Mouse (Mus musculus) liver, embryonic 14.5 days (tissue): ENCODE measurements around the gene Plac9a. TPM values are rescaled to one million over a fixed set of nuclear protein-coding genes. Genes with fewer than 3 reads are reported as not detected.

Source experiments
- ATAC-seq: fragments of 200-750 bp; cut with Nextera tagmentation; 2 replicates; pipeline ENCODE4 v1.8.0; 2017; ENCODE audit warnings: moderate number of reproducible peaks, mild to moderate bottlenecking, moderate library complexity; ENCODE audit not compliant: insufficient read depth
- DNase-seq, 3 experiments: peaks; one replicate each; pipeline ENCODE4 v3.0.0-alpha.2; 2012 to 2013; ENCODE audit warnings: low read depth in 3 of 3, low spot score in 3 of 3
- H3K27ac ChIP-seq: fragments of 300-500 bp; sonication (generic); 2 replicates; pipeline ENCODE4 v1.5.1; 2014; ENCODE audit warnings: moderate library complexity, mild to moderate bottlenecking, control low read depth, inconsistent platforms
- H3K27me3 ChIP-seq: fragments of 300-500 bp; sonication (generic); 2 replicates; pipeline ENCODE4 v1.6.1; 2014; ENCODE audit warnings: mild to moderate bottlenecking, low read length, moderate library complexity; ENCODE audit not compliant: control insufficient read depth, insufficient read depth
- H3K36me3 ChIP-seq: fragments of 300-500 bp; sonication (generic); replicated peaks from 2 replicates; pipeline ENCODE4 v1.6.1; 2014; ENCODE audit warnings: low read depth; ENCODE audit not compliant: control insufficient read depth, insufficient read depth
- H3K4me1 ChIP-seq, 2 experiments: fragments of 200-500 bp in 1 of 2; fragments of 300-500 bp in 1 of 2; sonication (generic) in 1 of 2; replicated peaks; 2 replicates each; pipeline ENCODE4 v1.6.1; 2012 to 2014; ENCODE audit warnings: antibody characterized with exemption in 1 of 2, inconsistent platforms in 1 of 2, low read length in 1 of 2; ENCODE audit not compliant: control insufficient read depth in 2 of 2, insufficient read depth in 2 of 2
- H3K4me2 ChIP-seq: fragments of 300-500 bp; sonication (generic); 2 replicates; pipeline ENCODE4 v1.6.1; 2014; ENCODE audit warnings: low read depth, mild to moderate bottlenecking, control low read depth, moderate library complexity
- H3K4me3 ChIP-seq, 2 experiments: fragments of 200-500 bp in 1 of 2; fragments of 300-500 bp in 1 of 2; sonication (generic) in 1 of 2; 2 replicates each; pipeline ENCODE4 v1.5.1; 2012 to 2014; ENCODE audit warnings: low read depth in 2 of 2, low read length in 2 of 2, mild to moderate bottlenecking in 2 of 2, control low read depth in 1 of 2, inconsistent platforms in 1 of 2, moderate library complexity in 1 of 2; ENCODE audit not compliant: insufficient read depth in 1 of 2
- H3K9ac ChIP-seq: fragments of 300-500 bp; sonication (generic); replicated peaks from 2 replicates; pipeline ENCODE4 v1.6.1; 2014; ENCODE audit warnings: mild to moderate bottlenecking, control low read depth, moderate library complexity
- H3K9me3 ChIP-seq: fragments of 300-500 bp; sonication (generic); 2 replicates; pipeline ENCODE4 v1.6.1; 2016; ENCODE audit warnings: low read length, mixed read lengths; ENCODE audit not compliant: control insufficient read depth
- CTCF ChIP-seq: IDR thresholded peaks from 2 replicates; pipeline ENCODE4 v1.5.1; 2016; ENCODE audit warnings: antibody characterized with exemption, low read depth, control low read depth
- EP300 ChIP-seq: IDR thresholded peaks from 2 replicates; pipeline ENCODE4 v1.6.1; 2016; ENCODE audit warnings: antibody characterized with exemption, low read depth
- WGBS: fragments of 180-500 bp; shearing (Covaris S2); extraction: QIAGEN DNeasy Blood & Tissue Kit; methylation state at CpG from one replicate; pipeline ENCODE4 v1.1.7; 2014; ENCODE audit not compliant: insufficient replicate concordance; 5-methylcytosine and 5-hydroxymethylcytosine counted together
- polyA plus RNA-seq, 2 experiments: library from polyadenylated mRNA; depleted of rRNA in 1 of 2; stranded (reverse) in 1 of 2; unstranded in 1 of 2; fragments of >200 nt; fragmentation: Nextera tagmentation in 1 of 2; extraction: Ambion mirVana in 1 of 2; gene quantifications; 2 replicates each; pipeline versions ENCODE4 v1.2.1 to v1.2.3; 2012 to 2014

The Plac9a gene
- polyA plus RNA-seq, 2 experiments, result 0.21 TPM; not detected in 1

DNA sequence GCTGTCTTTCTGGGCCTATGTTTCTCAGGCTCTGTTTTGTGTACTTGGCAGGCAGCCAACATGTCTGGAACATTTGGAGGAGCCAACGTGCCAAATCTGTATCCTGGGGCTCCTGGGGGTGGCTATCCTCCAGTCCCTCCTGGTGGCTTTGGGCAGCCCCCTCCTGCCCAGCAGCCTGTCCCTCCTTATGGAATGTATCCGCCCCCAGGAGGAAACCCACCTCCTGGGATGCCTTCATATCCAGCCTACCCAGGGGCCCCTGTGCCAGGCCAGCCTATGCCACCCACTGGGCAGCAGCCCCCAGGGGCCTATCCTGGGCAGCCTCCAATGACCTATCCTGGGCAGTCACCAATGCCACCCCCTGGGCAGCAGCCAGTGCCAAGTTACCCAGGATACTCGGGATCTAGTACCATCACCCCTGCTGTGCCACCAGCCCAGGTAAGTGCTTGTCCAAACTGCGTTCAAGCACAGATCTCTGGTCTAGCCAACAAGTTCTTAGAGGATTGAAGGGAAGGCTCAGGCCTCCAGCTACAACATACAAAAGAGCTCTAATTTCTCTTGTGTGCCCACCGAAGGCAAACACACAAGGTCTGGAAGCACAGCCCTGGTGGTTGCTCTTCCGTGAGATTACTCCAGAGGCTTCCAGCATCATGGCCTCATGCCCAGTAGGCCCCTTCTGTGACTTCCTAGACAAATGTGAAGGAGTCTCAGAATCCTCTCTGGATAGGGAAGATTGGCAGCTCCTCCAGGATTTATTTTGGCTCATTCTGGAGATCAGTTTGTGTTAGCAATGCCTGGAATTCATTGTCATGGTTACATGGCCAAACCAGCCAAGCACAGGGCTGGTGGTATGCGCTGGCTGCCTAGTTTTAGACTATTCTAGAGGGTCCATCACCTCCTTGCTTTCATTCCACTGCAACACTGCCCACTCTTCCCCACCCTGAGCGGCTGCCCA, 30.2 kb downstream of the Plac9a start:
- DNase-seq, result no peak

DNA sequence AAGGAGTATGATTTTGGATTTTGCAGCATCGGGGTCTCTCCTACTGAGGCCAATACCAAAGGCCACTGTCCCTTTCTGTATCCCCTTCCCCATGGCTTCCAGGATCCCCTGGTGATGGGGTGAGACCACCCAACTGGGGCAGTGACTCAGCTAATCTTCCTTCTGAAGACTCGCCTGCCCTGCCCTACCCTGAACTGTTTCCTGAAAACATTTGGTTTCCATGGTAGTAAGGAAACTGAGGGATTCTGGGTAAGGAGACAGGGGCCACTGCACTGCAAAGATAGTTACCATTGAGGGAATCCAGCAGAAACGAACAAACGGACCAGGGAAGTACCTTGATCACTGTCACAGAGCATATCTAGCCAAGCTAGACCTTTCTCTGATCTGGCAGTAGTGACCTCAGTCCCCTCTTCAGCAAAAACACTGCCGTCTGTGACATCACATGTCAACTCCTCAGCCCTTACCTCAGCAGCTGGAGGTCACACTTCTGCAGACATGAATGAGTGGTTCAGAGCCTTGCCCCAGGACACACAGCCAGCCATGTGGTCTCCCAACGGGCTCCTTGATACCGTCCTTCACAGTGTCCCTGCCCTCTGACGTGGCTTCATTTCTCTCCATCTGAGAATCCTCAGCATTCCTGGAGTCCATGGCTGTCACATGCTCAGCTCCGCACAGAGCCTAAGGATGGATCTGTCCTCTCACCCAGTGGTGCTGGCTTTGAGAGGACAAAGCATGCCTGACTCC, 33.6 kb downstream of the Plac9a start:
- no peak overlapping the region for H3K27ac ChIP-seq
- H3K9me3 ChIP-seq, result no peaks in the 10 kb centered on the region
- H3K27me3 ChIP-seq, result no peaks in the 10 kb centered on the region
- H3K36me3 ChIP-seq, result no peaks in the 10 kb centered on the region
- H3K4me3 ChIP-seq, result no peak overlapping the region
- H3K9ac ChIP-seq, result no peak overlapping the region
- ATAC-seq, result no peak; the same call in 1 of the 2 replicates
- H3K4me2 ChIP-seq, result no peak overlapping the region
- TF ChIP-seq CTCF (no peak), EP300 (no peak)
- no peak for DNase-seq
- peaks cover 0 to 3% of the 10 kb centered on the region in 2 experiments; a peak in 2 of 4 replicates for H3K4me1 ChIP-seq
- 42% methylated on average over 9 of the region's 9 CpGs for WGBS

More for the DNA sequence above, 30.2 kb downstream of the Plac9a start:
- Histone ChIP-seq H3K4me2 (no peak overlapping the region), H3K4me1 (peaks cover 0 to 3% of the 10 kb centered on the region in 2 experiments; a peak in 2 of 4 replicates), H3K36me3 (no peaks in the 10 kb centered on the region), H3K9me3 (no peaks in the 10 kb centered on the region), H3K27ac (no peak overlapping the region), H3K27me3 (no peaks in the 10 kb centered on the region), H3K4me3 (no peak overlapping the region), H3K9ac (no peak overlapping the region)
- WGBS, result 66% methylated on average over 8 of the region's 8 CpGs
- TF ChIP-seq CTCF (no peak), EP300 (no peak)
- ATAC-seq, result no peak

DNA sequence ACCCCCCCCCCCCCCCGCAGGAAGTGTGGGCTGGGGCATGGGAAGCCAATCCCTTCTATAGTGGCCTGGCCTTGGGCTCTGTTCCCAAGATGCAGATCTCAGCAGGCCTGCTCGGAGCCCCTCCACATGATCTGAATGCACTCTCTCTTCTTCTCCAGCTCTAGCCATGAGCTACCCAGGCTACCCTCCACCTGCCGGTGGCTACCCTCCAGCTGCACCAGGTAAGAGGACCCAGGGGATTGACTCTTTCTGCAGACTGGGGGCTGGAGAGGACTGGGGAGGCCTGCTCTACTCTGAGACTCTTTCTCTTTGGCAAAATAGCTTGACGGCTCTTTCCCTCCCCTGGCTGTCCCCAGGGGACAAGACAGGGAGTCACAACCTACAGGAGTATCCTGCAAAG, 34.2 kb downstream of the Plac9a start:
- TF ChIP-seq CTCF (no peak), EP300 (no peak)
- DNase-seq (no peak), ATAC-seq (no peak)
- H3K27me3 ChIP-seq, result no peaks in the 10 kb centered on the region
- H3K36me3 ChIP-seq, result no peaks in the 10 kb centered on the region
- 55% methylated on average over 4 of the region's 4 CpGs for WGBS
- H3K9me3 ChIP-seq, result no peaks in the 10 kb centered on the region
- no peak overlapping the region for H3K4me2 ChIP-seq
- no peak overlapping the region for H3K9ac ChIP-seq
- no peak overlapping the region for H3K27ac ChIP-seq
- no peak overlapping the region for H3K4me3 ChIP-seq
- peaks cover 0 to 3% of the 10 kb centered on the region in 2 experiments; a peak in 2 of 4 replicates for H3K4me1 ChIP-seq

DNA sequence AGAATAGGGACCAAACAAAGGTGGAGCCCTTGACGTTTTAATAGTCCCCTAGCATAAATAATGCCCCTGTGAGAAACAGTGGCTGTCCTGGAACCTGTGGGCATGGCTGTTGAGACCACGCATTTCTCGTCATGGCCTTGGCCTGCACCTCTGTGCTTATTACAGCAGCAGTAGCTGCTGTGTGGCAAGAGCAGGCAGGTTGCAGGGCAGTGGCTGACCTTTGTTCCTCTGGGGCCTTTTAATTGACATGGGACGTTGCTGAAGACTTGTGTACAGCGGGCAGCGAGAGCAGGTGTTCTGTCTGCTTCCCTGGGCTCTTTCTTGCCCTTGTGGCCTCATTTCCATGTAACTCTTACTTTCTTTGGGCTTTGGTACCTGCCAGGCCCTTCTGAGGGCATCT, 35.1 kb downstream of the Plac9a start:
- no peak for ATAC-seq
- H3K27ac ChIP-seq, result no peak overlapping the region
- H3K4me2 ChIP-seq, result no peak overlapping the region
- no peaks in the 10 kb centered on the region for H3K36me3 ChIP-seq
- DNase-seq, result no peak
- no peak overlapping the region for H3K4me3 ChIP-seq
- H3K9ac ChIP-seq, result no peak overlapping the region
- TF ChIP-seq CTCF (no peak), EP300 (no peak)
- peaks cover 0 to 3% of the 10 kb centered on the region in 2 experiments; a peak in 2 of 4 replicates for H3K4me1 ChIP-seq
- 66% methylated on average over 6 of the region's 6 CpGs for WGBS
- H3K9me3 ChIP-seq, result no peaks in the 10 kb centered on the region
- H3K27me3 ChIP-seq, result no peaks in the 10 kb centered on the region

DNA sequence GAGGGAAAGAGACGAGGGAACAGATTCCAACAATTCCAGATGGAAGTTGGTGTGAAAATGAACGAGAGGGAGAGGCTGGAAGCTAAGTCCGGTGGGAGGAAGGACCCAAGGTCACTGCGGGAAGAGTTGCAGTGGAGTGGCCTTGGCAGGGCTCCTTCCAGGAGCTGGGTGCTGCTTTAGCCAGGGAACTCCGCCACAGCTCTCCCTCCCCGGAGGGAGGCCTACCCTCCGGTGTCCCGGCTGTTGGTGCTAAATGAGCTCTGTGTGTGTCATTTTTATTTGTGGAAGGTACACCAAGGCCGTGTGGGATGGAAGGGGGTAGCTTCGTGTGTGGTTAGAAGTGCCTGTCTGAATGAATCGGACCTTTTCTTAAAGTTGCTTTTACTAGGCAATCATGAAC, 36.1 kb downstream of the Plac9a start:
- TF ChIP-seq EP300 (no peak), CTCF (no peak)
- Histone ChIP-seq H3K4me1 (peaks cover 1 to 7% of the 10 kb centered on the region in 2 experiments; a peak in 3 of 4 replicates), H3K9me3 (no peaks in the 10 kb centered on the region), H3K27ac (no peak overlapping the region), H3K27me3 (no peaks in the 10 kb centered on the region), H3K9ac (no peak overlapping the region), H3K4me2 (no peak overlapping the region), H3K4me3 (no peak overlapping the region), H3K36me3 (no peaks in the 10 kb centered on the region)
- ATAC-seq (no peak), DNase-seq (no peak)
- 71% methylated on average over 11 of the region's 11 CpGs for WGBS
